Mouse (Mus musculus) kidney, adult 2 months (tissue): ENCODE measurements around the gene Gm21190.
"Not testable (repeated sequence)": the region's sequence is repeated elsewhere in the genome, so short reads cannot be mapped to it uniquely, and the experiment has no call there.

Experiments
- CTCF ChIP-seq: fragments of 200-500 bp; conservative IDR thresholded peaks from 2 replicates; pipeline ENCODE4 v1.5.1; 2011; ENCODE audit warnings: low read depth, mild to moderate bottlenecking, control low read depth, low read length, moderate library complexity, mixed read lengths; ENCODE audit not compliant: insufficient read depth, insufficient read length
- POLR2A ChIP-seq: fragments of 200-500 bp; IDR thresholded peaks from one replicate; pipeline ENCODE4 v1.6.1; 2011; ENCODE audit warnings: low read depth, low read length, control low read depth

- not testable (repeated sequence) for TF ChIP-seq POLR2A, CTCF
These were observed 20.1 kb upstream of the Gm21190 start for GRCm38 (mm10) chr5:15549134-15549533.
